Mouse (Mus musculus): ENCODE data around the gene Catsper4.

DNA sequence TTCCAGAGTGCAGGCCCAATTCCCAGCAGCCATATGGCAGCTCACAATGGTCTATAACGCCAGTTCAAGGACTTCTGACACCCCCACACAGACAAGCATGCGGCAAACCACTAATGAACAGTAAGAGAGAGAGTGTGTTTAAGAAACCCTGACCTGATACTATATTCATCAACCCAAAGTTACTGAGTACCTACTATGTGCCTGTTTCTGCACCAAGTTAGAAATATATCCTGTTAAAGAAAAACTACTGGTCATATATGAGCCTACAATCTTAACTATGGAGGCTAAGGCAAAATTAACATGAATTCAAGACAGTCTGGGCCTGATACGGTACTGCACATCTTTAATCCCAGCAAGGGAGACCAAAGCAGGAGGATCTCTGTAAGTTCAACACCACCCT is 41.6 kb downstream of the Catsper4 start:
- TF ChIP-seq TAL1 (IDR thresholded peaks at IDR 0.05; ENCODE audit: low read length) (no peak), GATA1 (IDR thresholded peaks at IDR 0.05; ENCODE audit: low read length) (no peak)
